Mouse (Mus musculus) small intestine, adult 2 months (tissue): Measurements from ENCODE around the gene Antxr2.

ENCODE experiments used
- CTCF ChIP-seq: fragments of 200-500 bp; IDR thresholded peaks from 2 replicates; pipeline ENCODE4 v1.5.1; 2012; ENCODE audit warnings: low read depth, mild to moderate bottlenecking, control low read depth, inconsistent platforms, low read length, moderate library complexity, mixed read lengths; ENCODE audit not compliant: insufficient replicate concordance, insufficient read length; ENCODE audit errors: extremely low read depth
- POLR2A ChIP-seq: fragments of 200-500 bp; IDR thresholded peaks from 2 replicates; pipeline ENCODE4 v1.6.1; 2012; ENCODE audit warnings: low read depth, mild to moderate bottlenecking, control low read depth, inconsistent platforms, low read length, moderate library complexity

DNA sequence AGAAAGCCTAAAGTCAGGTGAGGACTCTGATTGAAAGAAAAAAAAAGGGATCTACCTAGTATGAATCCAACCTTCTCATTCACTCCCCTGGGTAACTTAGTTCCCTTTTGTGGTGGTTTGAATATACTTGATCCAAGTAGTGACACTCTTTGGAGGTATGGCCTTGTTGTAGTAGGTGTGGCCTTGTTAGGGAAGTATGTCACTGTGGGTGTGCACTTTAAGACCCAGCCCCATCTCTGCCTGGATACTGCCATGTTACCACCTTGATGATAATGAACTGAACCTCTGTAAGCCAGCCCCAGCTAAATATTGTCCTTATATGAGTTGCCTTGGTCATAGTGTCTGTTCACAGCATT, 190.9 kb downstream of the Antxr2 start:
- TF ChIP-seq POLR2A (no peak), CTCF (no peak)
